Mouse (Mus musculus): ENCODE data around the gene Inava. TPM values are rescaled to one million over a fixed set of nuclear protein-coding genes. Genes with fewer than 3 reads are reported as not detected.

Gene Inava
- total RNA-seq, 2 experiments from 2014 or later, result 3.3 to 4.3 TPM

GRCm38 (mm10) chr1:136230201-136230600 is 3.9 kb downstream of the Inava start:
- no peak for DNase-seq

- no peak for DNase-seq
Measured at GRCm38 (mm10) chr1:136229040-136229373, 5.1 kb downstream of the Inava start.

GRCm38 (mm10) chr1:136228328-136229039 is 5.6 kb downstream of the Inava start:
- DNase-seq, result no peak

GRCm38 (mm10) chr1:136227870-136228269 is 6.2 kb downstream of the Inava start:
- no peak for DNase-seq

GRCm38 (mm10) chr1:136226626-136227025 is 7.4 kb downstream of the Inava start:
- DNase-seq, result no peak

- DNase-seq, result no peak
Measured at GRCm38 (mm10) chr1:136225846-136226245, 8.2 kb downstream of the Inava start.

- DNase-seq, result no peak
Measured at GRCm38 (mm10) chr1:136223758-136224342, 10.2 kb downstream of the Inava start.

GRCm38 (mm10) chr1:136222386-136222785 is 11.7 kb downstream of the Inava start:
- DNase-seq, result no peak

GRCm38 (mm10) chr1:136220037-136220871 is 13.8 kb downstream of the Inava start:
- no peak for DNase-seq

GRCm38 (mm10) chr1:136214304-136214703 is 19.8 kb downstream of the Inava start:
- DNase-seq, result no peak

GRCm38 (mm10) chr1:136212803-136213202 is 21.3 kb downstream of the Inava start, which contains the start of gene Mroh3:
Mroh3 (minus strand) TSS chr1:136212828.
- DNase-seq, result peak in 1 of 2 experiments; percentile 33

- DNase-seq, result no peak
Measured at GRCm38 (mm10) chr1:136190033-136190432, 44.0 kb downstream of the Inava start.

GRCm38 (mm10) chr1:136179511-136180001 is 54.5 kb downstream of the Inava start:
- DNase-seq, result no peak

- DNase-seq, result no peak
Measured at GRCm38 (mm10) chr1:136178741-136179140, 55.3 kb downstream of the Inava start.

GRCm38 (mm10) chr1:136177085-136177484 is 57.0 kb downstream of the Inava start:
- DNase-seq, result no peak

GRCm38 (mm10) chr1:136175183-136175582 is 58.9 kb downstream of the Inava start:
- DNase-seq, result no peak

- DNase-seq, result no peak
Measured at GRCm38 (mm10) chr1:136174101-136174606, 59.9 kb downstream of the Inava start.

GRCm38 (mm10) chr1:136172696-136173095 is 61.4 kb downstream of the Inava start:
- DNase-seq, result no peak

GRCm38 (mm10) chr1:136170109-136170508 is 64.0 kb downstream of the Inava start:
- peak; percentile 51 to 68 for DNase-seq

- peak; percentile 41 to 50 for DNase-seq
Measured at GRCm38 (mm10) chr1:136167657-136168056, 66.4 kb downstream of the Inava start.

GRCm38 (mm10) chr1:136165436-136165835 is 68.6 kb downstream of the Inava start:
- DNase-seq, result no peak
